Mouse (Mus musculus) small intestine, adult 2 months (tissue): ENCODE measurements around the gene Bbs9. TPM values are rescaled to one million over a fixed set of nuclear protein-coding genes. Genes with fewer than 3 reads are reported as not detected.

Source experiments
- H3K27ac ChIP-seq: fragments of 200-500 bp; 2 replicates; pipeline ENCODE4 v1.5.1; 2012; ENCODE audit warnings: low read depth, low read length, control low read depth, inconsistent platforms; ENCODE audit not compliant: insufficient read depth
- H3K27me3 ChIP-seq: fragments of 200-500 bp; 2 replicates; pipeline ENCODE4 v1.6.1; 2012; ENCODE audit warnings: mild to moderate bottlenecking, moderate library complexity, low read length, inconsistent platforms; ENCODE audit not compliant: control insufficient read depth, insufficient read depth
- H3K36me3 ChIP-seq: fragments of 200-500 bp; 2 replicates; pipeline ENCODE4 v1.6.1; 2012; ENCODE audit warnings: mild to moderate bottlenecking, low read length, control low read depth, inconsistent platforms; ENCODE audit not compliant: control insufficient read depth, insufficient read depth
- H3K4me1 ChIP-seq: fragments of 200-500 bp; 2 replicates; pipeline ENCODE4 v1.6.1; 2012; ENCODE audit warnings: low read length, inconsistent platforms, mixed read lengths; ENCODE audit not compliant: control insufficient read depth, insufficient read depth, insufficient read length
- H3K4me3 ChIP-seq: fragments of 200-500 bp; 2 replicates; pipeline ENCODE4 v1.5.1; 2012; ENCODE audit warnings: low read depth, mild to moderate bottlenecking, control low read depth, inconsistent platforms, low read length, moderate library complexity
- CTCF ChIP-seq: fragments of 200-500 bp; IDR thresholded peaks from 2 replicates; pipeline ENCODE4 v1.5.1; 2012; ENCODE audit warnings: low read depth, mild to moderate bottlenecking, control low read depth, inconsistent platforms, low read length, moderate library complexity, mixed read lengths; ENCODE audit not compliant: insufficient replicate concordance, insufficient read length; ENCODE audit errors: extremely low read depth
- POLR2A ChIP-seq: fragments of 200-500 bp; IDR thresholded peaks from 2 replicates; pipeline ENCODE4 v1.6.1; 2012; ENCODE audit warnings: low read depth, mild to moderate bottlenecking, control low read depth, inconsistent platforms, low read length, moderate library complexity
- WGBS: fragments of 180-500 bp; shearing (Covaris S2); methylation state at CpG from one replicate; pipeline ENCODE4 v1.1.7; 2018; 5-methylcytosine and 5-hydroxymethylcytosine counted together
- polyA plus RNA-seq: library from polyadenylated mRNA; depleted of rRNA; stranded (reverse); fragments of >200 nt; gene quantifications from 2 replicates; pipeline ENCODE4 v1.2.3, GENCODE M21; 2012

The Bbs9 gene
- polyA plus RNA-seq, 1 experiment, result 5.4 TPM

DNA sequence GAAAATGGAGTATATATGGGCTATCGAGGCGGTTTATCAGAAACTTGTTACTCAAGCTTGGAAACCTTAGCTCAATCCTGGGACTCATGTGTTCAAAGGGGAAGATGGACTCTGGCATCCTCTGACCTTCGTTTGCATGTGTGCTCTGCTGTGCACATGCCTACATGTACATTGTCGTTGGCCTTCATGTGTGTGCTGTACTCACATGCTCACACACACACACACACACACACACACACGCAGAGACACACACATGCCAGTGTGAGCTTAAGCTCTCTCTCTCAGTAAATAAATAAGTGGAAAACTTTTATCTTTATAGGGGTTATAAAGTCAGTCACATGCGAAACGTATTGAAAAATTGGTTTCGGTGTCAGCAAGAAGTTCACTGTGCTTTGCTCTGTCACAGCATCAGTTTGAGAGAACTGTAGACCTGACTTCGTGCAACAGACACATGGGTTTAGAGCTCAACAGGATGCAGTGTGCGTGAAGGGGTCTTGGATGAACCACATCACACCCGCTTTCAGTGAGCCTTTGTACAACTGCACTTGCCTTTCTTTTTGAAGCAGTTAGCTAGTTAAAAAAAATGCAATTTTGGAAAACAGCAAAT lies 62.4 kb downstream of the Bbs9 start:
- no peak overlapping the region for H3K27ac ChIP-seq
- WGBS, result 38% methylated on average over 11 of the region's 11 CpGs
- H3K27me3 ChIP-seq, result no peaks in the 10 kb centered on the region
- TF ChIP-seq POLR2A (no peak), CTCF (no peak)
- H3K4me3 ChIP-seq, result no peak overlapping the region
- peaks cover 7% of the 10 kb centered on the region; the same call in 1 of the 2 replicates for H3K4me1 ChIP-seq
- no peaks in the 10 kb centered on the region for H3K36me3 ChIP-seq

DNA sequence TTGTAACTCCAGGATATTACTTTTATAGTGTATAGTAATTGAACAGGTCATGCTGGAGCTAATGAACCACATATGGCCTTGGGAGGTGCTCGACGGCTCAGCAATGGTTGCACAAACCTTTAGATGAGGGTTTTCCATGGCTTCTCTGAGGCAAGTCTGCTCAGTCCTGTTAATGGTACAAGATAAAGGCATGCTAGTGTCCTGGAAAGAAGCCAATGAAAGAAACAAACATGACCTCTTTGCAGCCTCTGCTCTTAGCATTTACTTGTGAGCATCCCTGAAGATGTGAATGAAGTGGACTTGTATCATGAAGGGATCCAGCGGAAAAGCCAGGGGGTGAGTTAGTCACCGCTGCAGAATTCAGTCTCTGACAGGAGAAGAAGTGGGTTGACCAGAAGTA lies 64.0 kb downstream of the Bbs9 start:
- H3K36me3 ChIP-seq, result no peaks in the 10 kb centered on the region
- H3K4me1 ChIP-seq, result peaks cover 7% of the 10 kb centered on the region; the same call in 1 of the 2 replicates
- WGBS, result 80% methylated on average over 4 of the region's 4 CpGs
- TF ChIP-seq CTCF, result no peak
- no peak for TF ChIP-seq POLR2A
- no peak overlapping the region for H3K4me3 ChIP-seq
- no peaks in the 10 kb centered on the region for H3K27me3 ChIP-seq
- H3K27ac ChIP-seq, result no peak overlapping the region

DNA sequence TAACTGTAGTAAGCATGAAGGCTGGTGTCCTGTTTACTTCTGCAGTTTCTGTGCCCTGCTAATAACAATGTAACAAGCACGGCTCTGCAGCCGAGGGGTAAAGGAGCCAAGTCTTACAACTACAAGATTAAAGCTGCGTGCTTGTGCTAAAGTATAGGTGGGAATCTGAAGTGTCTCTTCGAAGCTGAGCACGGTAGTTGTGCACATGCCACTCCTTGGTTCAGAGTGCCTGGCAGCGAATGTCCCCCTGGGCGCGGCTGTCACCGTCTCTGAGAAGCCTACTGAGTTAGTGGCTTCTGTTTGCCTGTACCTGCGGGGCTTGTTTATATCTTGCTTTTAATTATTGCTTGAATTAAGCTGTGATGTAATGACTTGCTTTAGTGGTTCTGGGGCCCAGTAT lies 65.6 kb downstream of the Bbs9 start:
- Histone ChIP-seq H3K27me3 (no peaks in the 10 kb centered on the region), H3K4me3 (no peak overlapping the region), H3K27ac (no peak overlapping the region), H3K36me3 (no peaks in the 10 kb centered on the region), H3K4me1 (peaks cover 7% of the 10 kb centered on the region; the same call in 1 of the 2 replicates)
- TF ChIP-seq CTCF (no peak), POLR2A (no peak)
- 41% methylated on average over 10 of the region's 10 CpGs for WGBS

DNA sequence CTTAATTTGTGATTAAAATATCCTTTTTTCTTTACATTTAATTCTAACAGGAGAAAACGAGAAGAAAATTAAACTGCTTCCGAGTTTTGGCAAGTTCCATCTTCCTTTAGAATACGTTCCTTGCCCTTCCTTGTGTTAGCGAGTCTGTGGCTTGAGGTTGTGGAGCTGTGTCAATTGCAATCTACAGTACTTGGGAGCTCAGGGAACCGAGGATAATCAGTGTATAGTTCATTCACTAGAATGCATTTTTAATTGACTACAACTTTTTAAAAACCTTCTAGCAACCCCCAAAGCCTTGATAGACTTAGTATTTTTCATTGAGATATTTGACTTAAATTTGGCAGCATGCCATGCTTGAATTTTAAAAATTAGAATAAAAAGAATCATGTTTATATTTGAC lies 68.0 kb downstream of the Bbs9 start:
- no peak overlapping the region for H3K4me3 ChIP-seq
- TF ChIP-seq CTCF (no peak), POLR2A (no peak)
- H3K4me1 ChIP-seq, result peaks cover 2% of the 10 kb centered on the region; the same call in 1 of the 2 replicates
- H3K27ac ChIP-seq, result no peak overlapping the region
- no peaks in the 10 kb centered on the region for H3K27me3 ChIP-seq
- WGBS, result 91% methylated on average over 5 of the region's 5 CpGs
- H3K36me3 ChIP-seq, result no peaks in the 10 kb centered on the region

DNA sequence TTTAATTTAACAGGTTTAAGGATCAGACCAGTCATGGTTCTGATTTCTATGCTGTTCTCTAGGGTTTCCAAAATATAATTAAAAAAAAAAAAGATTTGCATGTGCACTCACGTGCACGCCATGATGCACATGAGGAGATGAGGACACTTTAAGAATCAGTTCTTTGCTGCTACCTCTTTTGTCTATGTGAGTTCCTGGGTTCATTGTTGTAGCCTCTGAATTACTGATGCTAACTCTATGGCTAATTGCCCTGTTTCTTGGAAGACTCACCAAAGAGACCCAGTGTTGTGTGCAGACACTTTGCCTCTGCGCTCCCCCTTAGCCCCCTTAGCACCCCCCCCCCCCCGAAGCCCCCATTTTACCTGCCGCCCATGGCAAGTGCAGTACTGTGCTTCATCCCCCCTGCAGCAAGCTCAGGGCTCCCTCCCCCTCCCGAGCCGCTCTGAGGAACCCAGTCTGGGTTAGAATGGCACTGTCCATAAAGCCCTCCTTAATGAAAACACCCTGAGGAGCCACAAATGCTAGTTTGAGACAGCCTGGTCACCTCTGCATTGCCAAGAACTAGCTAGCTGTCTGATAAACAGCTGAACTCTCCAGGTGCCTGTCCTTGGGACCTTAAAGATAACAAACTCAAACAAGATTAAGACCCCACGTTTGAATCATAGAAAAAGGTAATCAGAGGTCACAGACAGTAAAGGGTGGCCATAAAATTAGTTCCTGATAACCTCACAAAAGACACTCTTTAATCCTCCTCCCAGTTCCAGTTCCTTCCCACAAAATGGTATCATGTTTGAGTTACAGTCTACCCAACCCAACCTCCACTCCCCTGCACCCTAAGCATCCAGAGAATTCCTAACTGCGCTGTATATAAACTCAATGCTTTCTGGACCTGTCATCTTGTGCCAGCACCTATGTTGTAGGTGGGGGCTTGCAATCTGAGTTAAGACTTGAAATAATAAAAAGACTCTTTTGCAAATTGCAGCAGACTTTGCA lies 69.1 kb downstream of the Bbs9 start:
- Histone ChIP-seq H3K27ac (no peak overlapping the region), H3K27me3 (no peaks in the 10 kb centered on the region), H3K4me3 (no peak overlapping the region), H3K4me1 (peaks cover 2% of the 10 kb centered on the region; the same call in 1 of the 2 replicates), H3K36me3 (no peaks in the 10 kb centered on the region)
- WGBS, result 37% methylated on average over 9 of the region's 9 CpGs
- TF ChIP-seq POLR2A (no peak), CTCF (no peak)

DNA sequence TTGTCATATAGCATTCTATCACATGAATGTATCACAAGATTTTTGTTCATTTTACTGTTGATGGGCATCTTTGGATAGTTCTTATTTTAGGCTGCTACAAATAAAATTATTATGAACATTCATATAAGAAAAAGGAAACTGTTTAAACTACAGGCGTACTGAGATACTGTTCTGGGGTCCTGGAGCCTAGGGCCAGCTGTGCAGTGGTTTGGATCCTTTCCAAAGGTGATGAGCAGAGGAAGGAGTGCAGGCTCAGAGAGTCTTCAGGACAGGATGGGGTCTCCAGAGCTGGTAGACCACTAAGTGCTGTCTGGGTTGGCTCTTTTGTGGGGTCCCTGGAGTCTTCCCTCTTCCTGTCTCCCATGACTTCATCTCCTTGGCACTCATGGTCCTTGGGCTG lies 75.8 kb downstream of the Bbs9 start:
- WGBS, result 73% methylated on average over 1 of the region's 1 CpGs
- Histone ChIP-seq H3K4me3 (no peak overlapping the region), H3K36me3 (no peaks in the 10 kb centered on the region), H3K4me1 (no peaks in the 10 kb centered on the region), H3K27ac (no peak overlapping the region), H3K27me3 (no peaks in the 10 kb centered on the region)
- no peak for TF ChIP-seq CTCF
- no peak for TF ChIP-seq POLR2A

DNA sequence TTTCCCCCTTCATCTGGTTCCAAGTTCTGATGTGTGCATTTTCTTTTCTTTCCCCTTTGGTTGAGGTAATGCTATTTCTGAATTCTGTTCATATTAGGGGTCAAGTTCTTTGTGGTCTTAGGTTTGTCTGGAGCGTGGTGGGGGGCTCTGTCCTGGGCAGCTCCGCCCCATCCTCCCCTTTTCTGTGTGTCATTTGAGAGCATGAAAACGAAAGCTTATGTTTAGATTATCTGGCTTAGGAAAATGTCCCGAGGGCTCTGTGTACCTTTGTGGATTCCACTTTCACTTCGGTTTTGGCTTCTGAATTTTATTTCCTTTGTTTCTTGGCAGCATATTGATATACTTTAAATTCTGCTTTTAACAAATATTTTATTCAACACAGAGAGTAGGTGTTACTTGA lies 80.6 kb downstream of the Bbs9 start:
- TF ChIP-seq CTCF, result no peak
- no peak for TF ChIP-seq POLR2A
- WGBS, result 43% methylated on average over 5 of the region's 5 CpGs

More for the DNA sequence above, 80.6 kb downstream of the Bbs9 start:
- H3K36me3 ChIP-seq, result no peaks in the 10 kb centered on the region
- no peaks in the 10 kb centered on the region for H3K4me1 ChIP-seq
- no peaks in the 10 kb centered on the region for H3K27me3 ChIP-seq
- H3K27ac ChIP-seq, result no peak overlapping the region
- no peak overlapping the region for H3K4me3 ChIP-seq
